Mouse (Mus musculus): ENCODE data around the gene Agpat3. TPM values are rescaled to one million over a fixed set of nuclear protein-coding genes. Genes with fewer than 3 reads are reported as not detected.

Agpat3 gene
- polyA plus RNA-seq (2012; rRNA removed): 88.8 and 92.3 TPM in 2 replicates

DNA sequence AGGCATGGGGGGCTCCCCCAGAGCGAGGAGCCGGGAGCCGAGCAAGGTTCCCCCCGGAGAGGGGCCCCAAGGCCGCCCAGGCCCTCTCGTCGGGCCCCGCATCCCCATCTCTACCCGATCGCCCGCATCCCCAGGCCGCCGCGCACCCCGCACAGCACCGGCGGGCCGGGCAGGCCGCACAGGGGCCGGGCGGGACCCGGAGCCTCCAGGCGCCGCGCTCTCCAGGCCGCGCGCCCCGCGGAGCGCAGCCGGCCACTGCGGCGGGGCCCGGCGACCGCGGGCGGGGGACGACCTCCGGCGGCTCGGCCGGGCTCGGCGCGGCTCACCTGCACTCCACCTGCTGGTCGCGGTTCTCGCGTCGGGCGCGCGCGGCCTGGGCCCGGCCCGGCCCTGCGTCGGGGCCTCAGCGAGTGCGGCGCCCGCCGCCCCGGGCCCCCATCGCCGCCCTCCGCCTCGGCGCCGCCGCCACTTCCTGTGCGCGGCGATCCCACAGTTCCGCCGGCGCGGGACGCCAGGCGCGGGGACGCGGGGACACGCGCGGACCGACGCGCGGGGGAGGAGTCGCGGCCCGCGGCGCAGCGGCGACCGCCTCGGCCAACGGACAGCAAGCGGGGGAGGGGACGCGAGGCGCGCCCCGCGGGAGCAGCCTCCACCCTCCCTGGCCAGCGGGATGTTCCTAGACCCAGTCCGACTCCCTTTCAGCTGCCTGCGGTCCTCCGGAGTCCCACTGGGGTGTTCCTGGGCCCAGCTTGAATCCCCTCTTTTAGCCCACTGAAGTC, at the start of gene Agpat3:
Gene Agpat3 (minus strand): TSS at position 603 of the 779 bp plus-strand sequence.

DNA sequence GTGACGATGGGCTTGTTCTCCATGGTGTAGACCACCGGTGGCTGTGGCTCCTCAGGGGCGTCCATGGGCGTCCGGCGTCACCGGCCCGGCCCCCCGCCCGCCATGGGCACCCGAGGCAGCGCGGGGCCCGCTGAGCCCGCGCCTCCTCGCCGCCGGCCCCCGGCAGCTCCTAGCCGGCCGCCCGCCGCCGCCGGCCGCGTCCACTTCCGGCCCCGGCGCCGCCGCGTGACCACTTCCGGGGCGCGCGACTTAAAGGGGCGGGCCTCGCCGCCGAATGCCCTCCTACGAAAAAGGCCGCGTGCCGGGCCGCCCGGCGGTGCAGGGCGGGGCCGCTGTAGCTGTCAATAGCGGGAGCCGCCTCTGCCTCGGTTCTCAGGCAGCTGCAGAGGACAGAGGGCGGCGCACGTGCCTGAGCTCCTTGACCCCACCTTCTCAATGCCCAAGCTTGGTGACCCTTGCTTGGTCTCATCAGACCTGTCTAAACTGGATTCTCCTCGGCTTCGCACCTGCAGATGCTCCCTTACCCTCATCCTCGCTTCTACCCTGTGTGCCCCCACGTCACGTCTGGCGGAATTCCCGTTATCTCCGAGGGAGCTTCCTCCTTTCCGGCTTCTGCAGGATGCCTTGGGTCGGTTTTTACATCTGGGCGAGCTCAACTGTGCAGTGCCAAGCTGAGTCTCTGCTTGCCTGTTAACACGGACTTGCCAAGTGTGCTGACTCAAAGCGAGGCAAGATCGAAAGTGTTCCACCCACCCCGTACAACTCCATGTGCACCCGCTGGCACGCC, 107.7 kb downstream of the Agpat3 start, which contains the start of gene Trappc10:
Gene Trappc10 (minus strand): TSS at position 204 of the 787 bp plus-strand sequence.

Other genes with a start within 250 kb of the Agpat3 start
- 76.6 and 90.9 TPM in 2 replicates for gene D10Jhu81e, start 182.7 kb downstream of the Agpat3 start, polyA plus RNA-seq (2012; rRNA removed)
- gene Pwp2, start 167.3 kb downstream of the Agpat3 start, polyA plus RNA-seq (2012; rRNA removed): 20.7 and 22.1 TPM in 2 replicates
- 61.0 and 63.4 TPM in 2 replicates for gene Trappc10, start 107.8 kb downstream of the Agpat3 start, polyA plus RNA-seq (2012; rRNA removed)
- 378 and 403 TPM in 2 replicates for gene Rrp1, start 60.6 kb upstream of the Agpat3 start, polyA plus RNA-seq (2012; rRNA removed)
- 80.4 and 81.9 TPM in 2 replicates for gene Cstb, start 73.2 kb upstream of the Agpat3 start, polyA plus RNA-seq (2012; rRNA removed)
- gene Pdxk, start 112.5 kb upstream of the Agpat3 start, polyA plus RNA-seq (2012; rRNA removed): 26.5 and 26.7 TPM in 2 replicates
- gene Olfr1358, start 164.9 kb upstream of the Agpat3 start, polyA plus RNA-seq (2012; rRNA removed): not detected in 2 replicates
- gene Ilvbl, start 221.9 kb upstream of the Agpat3 start, polyA plus RNA-seq (2012; rRNA removed): 52.0 and 57.1 TPM in 2 replicates
- 4.5 and 5.3 TPM in 2 replicates for gene Syde1, start 239.5 kb upstream of the Agpat3 start, polyA plus RNA-seq (2012; rRNA removed)